Mouse (Mus musculus): Measurements from ENCODE around the gene Kcnk2. TPM values are rescaled to one million over a fixed set of nuclear protein-coding genes. Genes with fewer than 3 reads are reported as not detected.

Gene Kcnk2
- polyA plus RNA-seq, 1 experiment: 5.8 TPM

GRCm38 (mm10) chr1:189164721-189165120 is 237.4 kb downstream of the Kcnk2 start:
- no peak for TF ChIP-seq POLR2A (IDR thresholded peaks at IDR 0.05; ENCODE audit: control insufficient read depth, low read depth, low read length)
- no peak for TF ChIP-seq CTCF (IDR thresholded peaks at IDR 0.05; ENCODE audit: control insufficient read depth, insufficient read depth, insufficient replicate concordance, low read depth, low read length)
- no peaks in the 10 kb centered on the region for H3K27me3 ChIP-seq (ENCODE audit: control insufficient read depth, insufficient read depth, low read length)
- no peaks in the 10 kb centered on the region for H3K4me1 ChIP-seq (ENCODE audit: control insufficient read depth, insufficient read depth, low read length)
- H3K36me3 ChIP-seq (ENCODE audit: control insufficient read depth, insufficient read depth, low read length): no peaks in the 10 kb centered on the region
- H3K4me3 ChIP-seq (ENCODE audit: control insufficient read depth, low read depth, low read length): no peak overlapping the region
- H3K27ac ChIP-seq (ENCODE audit: control insufficient read depth, insufficient read depth, low read depth, low read length): no peak overlapping the region

DNA sequence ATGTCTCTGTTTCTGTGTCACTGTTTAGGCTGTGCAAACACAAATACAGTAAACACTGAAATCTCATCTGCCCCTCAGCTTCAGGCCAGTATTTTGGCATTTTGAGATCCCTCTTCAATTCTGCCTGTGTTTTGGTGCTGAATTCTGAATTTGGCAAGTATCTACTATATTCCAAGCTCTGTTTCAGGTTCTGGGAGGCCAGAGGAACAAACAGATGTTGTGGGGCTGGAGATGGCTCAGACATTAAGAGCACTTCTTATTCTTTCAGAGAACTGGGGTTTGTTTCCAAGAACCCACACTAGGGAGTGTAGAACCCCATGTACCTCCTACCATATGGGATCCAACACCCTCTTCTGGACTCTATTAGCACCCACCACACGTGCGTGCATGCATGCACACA is 237.8 kb downstream of the Kcnk2 start:
- no peaks in the 10 kb centered on the region for H3K27me3 ChIP-seq (ENCODE audit: control insufficient read depth, insufficient read depth, low read length)
- no peak overlapping the region for H3K4me3 ChIP-seq (ENCODE audit: control insufficient read depth, low read depth, low read length)
- no peak overlapping the region for H3K27ac ChIP-seq (ENCODE audit: control insufficient read depth, insufficient read depth, low read depth, low read length)
- TF ChIP-seq CTCF (IDR thresholded peaks at IDR 0.05; ENCODE audit: control insufficient read depth, insufficient read depth, insufficient replicate concordance, low read depth, low read length): no peak
- no peak for TF ChIP-seq POLR2A (IDR thresholded peaks at IDR 0.05; ENCODE audit: control insufficient read depth, low read depth, low read length)
- no peaks in the 10 kb centered on the region for H3K36me3 ChIP-seq (ENCODE audit: control insufficient read depth, insufficient read depth, low read length)
- H3K4me1 ChIP-seq (ENCODE audit: control insufficient read depth, insufficient read depth, low read length): no peaks in the 10 kb centered on the region
